Mouse (Mus musculus): ENCODE data around the gene Mxd4.

GRCm38 (mm10) chr5:34224515-34224914, 37.0 kb upstream of the Mxd4 start:
- TF ChIP-seq CTCF (IDR thresholded peaks at IDR 0.05; ENCODE audit: borderline replicate concordance, insufficient read depth, low read length), result no peak
- no peak for TF ChIP-seq POLR2A (IDR thresholded peaks at IDR 0.05; ENCODE audit: low read depth, low read length)

All from embryonic fibroblast, embryonic 13.5 days (primary cell).